Mouse (Mus musculus): Measurements from ENCODE around the gene Hbs1l.

GRCm38 (mm10) chr10:21351766-21352165 lies 56.0 kb downstream of the Hbs1l start:
- TF ChIP-seq CTCF (IDR thresholded peaks at IDR 0.05): no peak
- no peak for TF ChIP-seq EP300 (IDR thresholded peaks at IDR 0.05)
